Mouse (Mus musculus) bone marrow macrophage, adult 2 months (primary cell): ENCODE results near the gene Fam219b.

Experiments used
- CTCF ChIP-seq: IDR thresholded peaks from 2 replicates; pipeline ENCODE4 v1.5.1; 2012; ENCODE audit warnings: low read depth, mild to moderate bottlenecking, low read length, moderate library complexity
- POLR2A ChIP-seq: IDR thresholded peaks from 2 replicates; pipeline ENCODE4 v1.6.1; 2012; ENCODE audit warnings: mild to moderate bottlenecking, low read depth, low read length, borderline replicate concordance

DNA sequence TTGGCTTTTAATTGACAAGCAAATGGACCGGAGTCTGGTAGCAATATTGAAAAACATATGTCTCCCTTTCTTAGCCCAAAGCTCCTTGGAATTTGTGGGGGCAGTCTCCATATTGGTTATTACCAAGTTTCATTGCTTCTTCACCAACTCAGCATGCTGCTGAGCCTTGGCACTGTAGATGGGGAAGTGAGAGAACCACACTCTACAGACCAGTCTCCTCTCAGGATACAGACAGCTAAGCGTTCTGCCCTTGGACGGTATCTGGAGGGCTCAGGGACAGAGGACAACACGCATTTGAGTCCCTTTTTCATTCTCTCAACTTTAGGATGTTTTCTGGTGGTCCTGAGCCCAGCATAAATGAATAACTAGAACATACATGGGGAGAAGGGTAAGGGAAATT lies 21.3 kb downstream of the Fam219b start:
- TF ChIP-seq CTCF (no peak), POLR2A (no peak)
